Mouse (Mus musculus): ENCODE measurements around the gene Deup1.

- TF ChIP-seq CTCF (IDR thresholded peaks at IDR 0.05; ENCODE audit: low read depth) (no peak), EP300 (IDR thresholded peaks at IDR 0.05; ENCODE audit: low read depth) (no peak)
These were observed 99.4 kb downstream of the Deup1 start for GRCm38 (mm10) chr9:15528368-15528767.

All from liver, postnatal 0 days (tissue).